Mouse (Mus musculus) Patski (cell line): ENCODE data around the gene Spag7. TPM values are rescaled to one million over a fixed set of nuclear protein-coding genes. Genes with fewer than 3 reads are reported as not detected.

Source experiments
- ATAC-seq: fragments of 100-300 bp; one replicate; pipeline ENCODE4 v1.8.0; 2021
- CTCF ChIA-PET: fragments of 350-600 bp; sonication (Branson Sonifier 250); formaldehyde crosslinking; loops from one replicate; lab custom pipeline; 2022; ENCODE audit warnings: inconsistent platforms; lab: Charles Lee
- POLR2A ChIA-PET: fragments of 350-600 bp; sonication (Branson Sonifier 250); formaldehyde crosslinking; loops from one replicate; lab custom pipeline; 2022; ENCODE audit warnings: antibody characterized with exemption, inconsistent platforms; lab: Charles Lee
- DNase-seq: peaks from one replicate; pipeline ENCODE4 v3.0.0-alpha.2; 2011; ENCODE audit warnings: low read depth, low spot score
- H3K27me3 ChIP-seq: fragments of 371-371 bp; one replicate; pipeline ENCODE4 v1.5.1; 2021
- CTCF ChIP-seq: fragments of 100-300 bp; IDR thresholded peaks from one replicate; pipeline ENCODE4 v1.5.1; 2021
- in situ Hi-C: fragments of 300-500 bp; cut with MboI; formaldehyde crosslinking; loops from 3 replicates; pipeline ENCODE4 v1.11.1; 2018; ENCODE audit warnings: low pct_unique_long_range_greater_than_20kb, mixed read lengths
- polyA plus RNA-seq: library from polyadenylated mRNA; unstranded; gene quantifications from one replicate; pipeline ENCODE4 v1.2.3, GENCODE M21; 2021

Spag7 gene
- polyA plus RNA-seq, 1 experiment from 2014 or later, result 155 TPM

DNA sequence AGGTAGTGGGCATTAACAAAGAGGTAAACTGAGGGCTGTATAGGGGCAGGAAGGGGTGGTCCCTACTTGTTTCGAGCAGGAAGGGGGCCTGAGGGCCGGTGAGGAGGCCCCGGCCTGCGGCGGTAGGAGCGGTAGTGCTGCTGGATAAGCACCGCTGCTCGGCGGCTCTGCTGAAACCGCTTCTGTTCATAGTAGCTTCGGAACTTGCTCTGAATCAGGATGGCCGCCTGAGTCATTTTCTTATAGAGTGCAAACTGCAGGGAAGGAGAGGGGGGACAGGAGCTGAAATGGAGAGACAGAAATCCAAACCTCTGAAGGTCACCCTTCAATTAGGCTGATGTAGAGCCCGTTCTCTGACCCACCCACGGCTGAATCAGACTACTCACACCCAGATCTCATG is 1.3 kb upstream of the Spag7 start:
- in situ Hi-C loops, result no loop called here
- no peak for TF ChIP-seq CTCF
- H3K27me3 ChIP-seq, result no peaks in the 10 kb centered on the region
- ChIA-PET CTCF (interaction anchor here (1.3 kb wide), 1 partner anchor 11 kb away, joined by 4 read pairs; no protein-coding TSS in a partner anchor), POLR2A (interaction anchor here (1.0 to 6.5 kb wide), 5 partner anchors 10 to 22 kb away, joined by 3 to 52 read pairs (median 9); partner anchors contain the start of genes Eno3, Pfn1, Rnf167 and Slc25a11)
- no peak for ATAC-seq
- DNase-seq, result no peak

DNA sequence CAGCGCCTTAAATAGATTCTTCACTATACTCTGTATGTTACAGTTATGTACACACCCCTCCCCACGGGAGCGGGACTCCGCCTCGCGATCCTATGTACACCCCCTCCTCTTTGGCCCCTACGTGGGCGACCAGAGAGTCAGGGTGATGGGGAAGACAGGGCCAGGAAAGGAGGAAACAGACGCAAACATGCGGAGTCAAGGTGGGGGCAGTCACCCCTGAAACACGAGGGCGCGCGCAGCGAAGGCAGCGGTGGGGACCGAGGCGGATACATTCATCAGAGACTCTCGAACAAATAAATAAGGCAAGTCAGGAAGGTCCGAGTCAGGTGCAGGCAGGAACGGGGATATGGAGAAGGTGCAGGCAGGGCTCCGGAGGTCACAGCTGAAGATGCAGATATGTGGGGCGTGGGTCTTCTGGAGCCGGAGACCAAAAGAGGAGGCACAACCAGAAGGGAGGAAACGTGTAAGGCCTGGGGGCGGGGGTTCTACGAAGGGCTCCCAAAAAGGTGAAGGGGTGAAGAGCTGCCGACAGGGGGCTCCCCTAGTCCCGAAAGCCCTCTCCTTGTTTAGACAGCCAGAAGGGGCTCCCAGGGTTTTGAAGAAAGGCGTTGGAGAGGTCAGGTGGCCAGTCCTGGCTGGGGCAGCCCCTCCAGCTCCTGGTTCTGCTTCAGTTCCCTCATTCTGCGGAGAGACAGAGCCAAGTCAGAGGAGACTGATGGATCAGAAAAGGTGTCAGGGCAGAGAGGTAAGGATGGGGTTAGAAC is 548 bp upstream of the Spag7 start:
- no peak for TF ChIP-seq CTCF
- DNase-seq, result no peak
- no peak for ATAC-seq
- in situ Hi-C loops, result no loop called here
- ChIA-PET POLR2A (interaction anchor here (0.7 to 6.5 kb wide), 8 partner anchors 11 to 1299 kb away, joined by 3 to 52 read pairs (median 6); partner anchors contain the start of genes Eno3, Pfn1, Rnf167 and Slc25a11), CTCF (interaction anchor here (0.7 to 1.7 kb wide), 3 partner anchors 9 to 49 kb away, joined by 3 to 7 read pairs (median 3); no protein-coding TSS in a partner anchor)
- no peaks in the 10 kb centered on the region for H3K27me3 ChIP-seq

GRCm38 (mm10) chr11:70668335-70668770 is 863 bp downstream of the Spag7 start:
- in situ Hi-C loops, result no loop called here
- DNase-seq (no peak), ATAC-seq (no peak)
- CTCF ChIA-PET, result interaction anchor here (0.9 to 1.7 kb wide), 5 partner anchors 9 to 29 kb away, joined by 3 to 7 read pairs (median 4); partner anchors contain the start of gene Eno3
- POLR2A ChIA-PET, result interaction anchor here (0.6 to 6.5 kb wide), 6 partner anchors 11 to 40 kb away, joined by 3 to 52 read pairs (median 13); partner anchors contain the start of genes Camta2, Eno3, Pfn1 and Rnf167
- no peaks in the 10 kb centered on the region for H3K27me3 ChIP-seq
- no peak for TF ChIP-seq CTCF

- no peaks in the 10 kb centered on the region for H3K27me3 ChIP-seq
- no peak for TF ChIP-seq CTCF
- CTCF ChIA-PET, result interaction anchor here (1.2 to 1.7 kb wide), 4 partner anchors 8 to 30 kb away, joined by 3 to 5 read pairs (median 4); partner anchors contain the start of genes Eno3, Rnf167 and Slc25a11
- POLR2A ChIA-PET, result interaction anchor here (0.6 to 6.5 kb wide), 6 partner anchors 10 to 41 kb away, joined by 3 to 52 read pairs (median 13); partner anchors contain the start of genes Camta2, Eno3, Pfn1 and Rnf167
- DNase-seq (no peak), ATAC-seq (no peak)
- in situ Hi-C loops, result no loop called here
Measured at GRCm38 (mm10) chr11:70667271-70668150, 1.7 kb downstream of the Spag7 start.

DNA sequence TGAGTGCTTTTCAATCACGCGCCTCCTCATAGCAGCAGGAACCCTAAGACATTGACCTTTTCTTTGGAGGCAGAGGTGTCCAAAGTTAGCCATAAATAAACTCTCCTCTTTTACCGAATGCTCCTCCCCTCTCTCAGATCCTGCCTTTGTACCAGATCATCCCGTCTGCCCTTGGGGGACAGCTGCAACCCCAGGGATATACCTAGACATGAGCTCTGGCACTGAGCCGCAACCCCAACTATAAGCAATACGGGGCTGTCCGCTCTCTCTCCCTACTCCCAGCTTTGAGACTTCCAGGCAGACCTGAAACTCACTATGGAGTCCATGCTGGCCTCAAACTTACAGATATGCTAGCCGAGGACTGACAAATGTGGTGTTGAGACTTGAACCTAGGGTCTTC is 2.5 kb downstream of the Spag7 start:
- ChIA-PET POLR2A (interaction anchor here (2.4 to 6.5 kb wide), 4 partner anchors 10 to 21 kb away, joined by 11 to 52 read pairs (median 18); partner anchors contain the start of genes Camta2, Eno3, Pfn1 and Rnf167), CTCF (interaction anchor here (1.2 kb wide), 1 partner anchor 20 kb away, joined by 3 read pairs; the partner anchor contains the start of genes Rnf167 and Slc25a11)
- no peaks in the 10 kb centered on the region for H3K27me3 ChIP-seq
- ATAC-seq (no peak), DNase-seq (no peak)
- no peak for TF ChIP-seq CTCF
- in situ Hi-C loops, result no loop called here

GRCm38 (mm10) chr11:70664741-70665140 is 4.5 kb downstream of the Spag7 start:
- DNase-seq (no peak), ATAC-seq (no peak)
- H3K27me3 ChIP-seq, result no peaks in the 10 kb centered on the region
- TF ChIP-seq CTCF, result no peak
- in situ Hi-C loops, result no loop called here
- ChIA-PET CTCF (no interaction called here), POLR2A (interaction anchor here (6.5 kb wide), 1 partner anchor 8 kb away, joined by 52 read pairs; the partner anchor contains the start of genes Eno3 and Pfn1)

- no peak for DNase-seq
- CTCF ChIA-PET, result no interaction called here
- POLR2A ChIA-PET, result no interaction called here
- no peak for ATAC-seq
- no peaks in the 10 kb centered on the region for H3K27me3 ChIP-seq
- TF ChIP-seq CTCF, result no peak
- in situ Hi-C loops, result no loop called here
Measured at GRCm38 (mm10) chr11:70663957-70664356, 5.3 kb downstream of the Spag7 start.

DNA sequence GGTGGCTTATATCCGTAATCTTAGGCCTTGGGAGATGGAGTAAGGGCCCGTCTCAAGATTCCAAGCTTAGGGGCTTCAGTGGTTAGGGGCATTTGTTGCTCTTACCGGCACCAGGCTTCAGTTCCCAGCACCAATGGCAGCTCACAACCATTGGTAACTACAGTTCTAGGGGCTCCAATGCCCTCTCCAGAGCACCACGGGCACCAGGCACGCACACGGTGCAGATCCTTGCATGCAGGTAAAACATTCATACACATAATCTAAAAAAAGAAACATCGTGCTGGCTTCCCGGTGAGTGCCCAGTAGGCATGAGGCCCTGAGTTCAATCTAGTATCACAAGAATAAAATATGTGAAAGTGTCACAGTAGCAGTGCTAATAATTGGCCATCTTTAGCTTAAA is 6.1 kb downstream of the Spag7 start:
- CTCF ChIA-PET, result interaction anchor here (1.0 kb wide), 1 partner anchor 14 kb away, joined by 3 read pairs; no protein-coding TSS in a partner anchor
- no peak for TF ChIP-seq CTCF
- POLR2A ChIA-PET, result interaction anchor here (0.6 kb wide), 1 partner anchor 26 kb away, joined by 6 read pairs; no protein-coding TSS in a partner anchor
- H3K27me3 ChIP-seq, result no peaks in the 10 kb centered on the region
- DNase-seq, result no peak
- in situ Hi-C loops, result no loop called here
- no peak for ATAC-seq

GRCm38 (mm10) chr11:70660571-70660970 is 8.6 kb downstream of the Spag7 start:
- no peak for TF ChIP-seq CTCF
- DNase-seq, result no peak
- ChIA-PET POLR2A (no interaction called here), CTCF (no interaction called here)
- no peaks in the 10 kb centered on the region for H3K27me3 ChIP-seq
- in situ Hi-C loops, result no loop called here
- ATAC-seq, result no peak
